Mouse (Mus musculus) megakaryocyte-erythroid progenitor cell, adult 5-6 weeks (primary cell): ENCODE results near the gene Mphosph6. TPM values are rescaled to one million over a fixed set of nuclear protein-coding genes. Genes with fewer than 3 reads are reported as not detected.

Experiments used
- ATAC-seq: replicated peaks from 2 replicates; pipeline ENCODE4 v1.8.0; 2016; ENCODE audit warnings: mild to moderate bottlenecking, inconsistent platforms; ENCODE audit not compliant: severe bottlenecking, poor library complexity, low FRiP score, low TSS enrichment
- total RNA-seq, 2 experiments: library from RNA; stranded (forward) in 1 of 2; stranded (reverse) in 1 of 2; fragments of 200-1000, 215-1000 nt in 1 of 2; fragments of >200 nt in 1 of 2; fragmentation: Nextera tagmentation in 1 of 2; gene quantifications; 2 replicates each; pipeline ENCODE4 v1.2.3; 2014 to 2017

Mphosph6 gene
- total RNA-seq (2014; fragmentation: Nextera tagmentation) (60.1 and 75.8 TPM in 2 replicates), total RNA-seq (2017) (61.9 and 62.5 TPM in 2 replicates)

- ATAC-seq, result peak; percentile 94
Measured at GRCm38 (mm10) chr8:117801443-117802298, at the start of gene Mphosph6. Gene Mphosph6 (minus strand): TSS chr8:117801943.

GRCm38 (mm10) chr8:117850420-117850819 lies 48.7 kb upstream of the Mphosph6 start:
- ATAC-seq, result no peak

- no peak for ATAC-seq
Measured at GRCm38 (mm10) chr8:117847865-117848264, 46.1 kb upstream of the Mphosph6 start.

GRCm38 (mm10) chr8:117843694-117844093 lies 42.0 kb upstream of the Mphosph6 start:
- no peak for ATAC-seq

GRCm38 (mm10) chr8:117813524-117813923 lies 11.8 kb upstream of the Mphosph6 start:
- ATAC-seq, result no peak

- no peak for ATAC-seq
Measured at GRCm38 (mm10) chr8:117810676-117811075, 8.9 kb upstream of the Mphosph6 start.

GRCm38 (mm10) chr8:117805419-117805818 lies 3.7 kb upstream of the Mphosph6 start:
- ATAC-seq, result no peak

- ATAC-seq, result peak; percentile 45
Measured at GRCm38 (mm10) chr8:117802299-117802689, 551 bp upstream of the Mphosph6 start.

- no peak for ATAC-seq
Measured at GRCm38 (mm10) chr8:117798066-117798465, 3.7 kb downstream of the Mphosph6 start.

GRCm38 (mm10) chr8:117796464-117796863 lies 5.3 kb downstream of the Mphosph6 start:
- no peak for ATAC-seq

- ATAC-seq, result no peak
Measured at GRCm38 (mm10) chr8:117794581-117794980, 7.2 kb downstream of the Mphosph6 start.

- no peak for ATAC-seq
Measured at GRCm38 (mm10) chr8:117792616-117793144, 9.1 kb downstream of the Mphosph6 start.

GRCm38 (mm10) chr8:117786428-117786827 lies 15.3 kb downstream of the Mphosph6 start:
- no peak for ATAC-seq

- ATAC-seq, result no peak
Measured at GRCm38 (mm10) chr8:117783021-117783420, 18.7 kb downstream of the Mphosph6 start.

- ATAC-seq, result no peak
Measured at GRCm38 (mm10) chr8:117781375-117782129, 20.2 kb downstream of the Mphosph6 start.

- no peak for ATAC-seq
Measured at GRCm38 (mm10) chr8:117779344-117779743, 22.4 kb downstream of the Mphosph6 start.

- ATAC-seq, result no peak
Measured at GRCm38 (mm10) chr8:117778531-117779322, 23.0 kb downstream of the Mphosph6 start.

GRCm38 (mm10) chr8:117776075-117776474 lies 25.7 kb downstream of the Mphosph6 start:
- ATAC-seq, result no peak

- no peak for ATAC-seq
Measured at GRCm38 (mm10) chr8:117775626-117776025, 26.1 kb downstream of the Mphosph6 start.
